Mouse (Mus musculus) embryo, embryonic 11 days (tissue): Measurements from ENCODE around the gene C130026I21Rik.
"Not testable (repeated sequence)": the region's sequence is repeated elsewhere in the genome, so short reads cannot be mapped to it uniquely, and the experiment has no call there.

Experiments used
- DNase-seq: peaks from one replicate; pipeline ENCODE4 v3.0.0-alpha.2; 2015

The C130026I21Rik gene

GRCm38 (mm10) chr1:85270466-85270865 is at the start of gene C130026I21Rik:
TSS of gene C130026I21Rik (minus strand) at chr1:85270566.
- not testable (repeated sequence) for DNase-seq

GRCm38 (mm10) chr1:85287063-85287462 is 16.7 kb upstream of the C130026I21Rik start:
- DNase-seq: not testable (repeated sequence)

GRCm38 (mm10) chr1:85276421-85276820 is 6.1 kb upstream of the C130026I21Rik start:
- not testable (repeated sequence) for DNase-seq

GRCm38 (mm10) chr1:85258634-85259033 is 11.7 kb downstream of the C130026I21Rik start:
- DNase-seq: not testable (repeated sequence)

- not testable (repeated sequence) for DNase-seq
Measured at GRCm38 (mm10) chr1:85255217-85255616, 15.1 kb downstream of the C130026I21Rik start.

GRCm38 (mm10) chr1:85251211-85251610 is 19.2 kb downstream of the C130026I21Rik start:
- DNase-seq: not testable (repeated sequence)

- DNase-seq: not testable (repeated sequence)
Measured at GRCm38 (mm10) chr1:85248985-85249384, 21.4 kb downstream of the C130026I21Rik start.

GRCm38 (mm10) chr1:85246776-85247460 is 23.4 kb downstream of the C130026I21Rik start:
- not testable (repeated sequence) for DNase-seq

- DNase-seq: not testable (repeated sequence)
Measured at GRCm38 (mm10) chr1:85246266-85246665, 24.1 kb downstream of the C130026I21Rik start.

- DNase-seq: not testable (repeated sequence)
Measured at GRCm38 (mm10) chr1:85244941-85245340, 25.4 kb downstream of the C130026I21Rik start.

- not testable (repeated sequence) for DNase-seq
Measured at GRCm38 (mm10) chr1:85243023-85243422, 27.3 kb downstream of the C130026I21Rik start.

- DNase-seq: not testable (repeated sequence)
Measured at GRCm38 (mm10) chr1:85239018-85239775, 31.2 kb downstream of the C130026I21Rik start.

- not testable (repeated sequence) for DNase-seq
Measured at GRCm38 (mm10) chr1:85206531-85206930, 63.8 kb downstream of the C130026I21Rik start.

- DNase-seq: not testable (repeated sequence)
Measured at GRCm38 (mm10) chr1:85199523-85199922, 70.8 kb downstream of the C130026I21Rik start.

GRCm38 (mm10) chr1:85198647-85199350 is 71.6 kb downstream of the C130026I21Rik start:
- DNase-seq: not testable (repeated sequence)

GRCm38 (mm10) chr1:85196732-85197131 is 73.6 kb downstream of the C130026I21Rik start:
- DNase-seq: not testable (repeated sequence)

GRCm38 (mm10) chr1:85193761-85194160 is 76.6 kb downstream of the C130026I21Rik start:
- DNase-seq: not testable (repeated sequence)

GRCm38 (mm10) chr1:85181981-85182380 is 88.4 kb downstream of the C130026I21Rik start:
- not testable (repeated sequence) for DNase-seq

- not testable (repeated sequence) for DNase-seq
Measured at GRCm38 (mm10) chr1:85178971-85179370, 91.4 kb downstream of the C130026I21Rik start.

- DNase-seq: not testable (repeated sequence)
Measured at GRCm38 (mm10) chr1:85162841-85163240, 107.5 kb downstream of the C130026I21Rik start.

- DNase-seq: not testable (repeated sequence)
Measured at GRCm38 (mm10) chr1:85155151-85155550, 115.2 kb downstream of the C130026I21Rik start.

- not testable (repeated sequence) for DNase-seq
Measured at GRCm38 (mm10) chr1:85133671-85134070, 136.7 kb downstream of the C130026I21Rik start.

- DNase-seq: not testable (repeated sequence)
Measured at GRCm38 (mm10) chr1:85121841-85122240, 148.5 kb downstream of the C130026I21Rik start.
